Mouse (Mus musculus) heart, postnatal 10 days (tissue): Measurements from ENCODE around the gene Carmil1. TPM values are rescaled to one million over a fixed set of nuclear protein-coding genes. Genes with fewer than 3 reads are reported as not detected.

Experiments
- DNase-seq, 2 experiments: peaks; one replicate each; pipeline ENCODE4 v3.0.0; 2021
- intact Hi-C: fragments of 180-260 bp; cut with DNase I; formaldehyde crosslinking; loops from one replicate; pipeline ENCODE4 v1.15.1; 2025
- total RNA-seq, 2 experiments: library from RNA; stranded (reverse); gene quantifications; 2 replicates each; pipeline ENCODE4 v1.2.3; 2021

Carmil1 gene
- total RNA-seq, 2 experiments from 2014 or later, result 4.5 to 10.9 TPM

- intact Hi-C loops, result no loop called here
These were observed 17.0 kb downstream of the Carmil1 start for GRCm38 (mm10) chr13:24263560-24263959.

GRCm38 (mm10) chr13:24260751-24261591 lies 19.6 kb downstream of the Carmil1 start:
- no peak for DNase-seq
- intact Hi-C loops, result no loop called here

More at GRCm38 (mm10) chr13:24263560-24263959, 17.0 kb downstream of the Carmil1 start:
- no peak for DNase-seq

- no peak for DNase-seq
- intact Hi-C loops, result no loop called here
These were observed 22.8 kb downstream of the Carmil1 start for GRCm38 (mm10) chr13:24257809-24258208.

GRCm38 (mm10) chr13:24253989-24254388 lies 26.6 kb downstream of the Carmil1 start:
- intact Hi-C loops, result loop anchor here (5.0 kb wide), 1 partner anchor 142 kb away; no protein-coding TSS in a partner anchor

GRCm38 (mm10) chr13:24253551-24253950 lies 27.0 kb downstream of the Carmil1 start:
- intact Hi-C loops, result loop anchor here (5.0 kb wide), 1 partner anchor 141 kb away; no protein-coding TSS in a partner anchor
- no peak for DNase-seq

More at GRCm38 (mm10) chr13:24253989-24254388, 26.6 kb downstream of the Carmil1 start:
- peak; percentile 83 to 86 for DNase-seq

GRCm38 (mm10) chr13:24251236-24251635 lies 29.4 kb downstream of the Carmil1 start:
- DNase-seq, result no peak
- intact Hi-C loops, result loop anchor here (5.0 kb wide), 1 partner anchor 139 kb away; no protein-coding TSS in a partner anchor

GRCm38 (mm10) chr13:24247928-24248327 lies 32.7 kb downstream of the Carmil1 start:
- DNase-seq, result no peak
- intact Hi-C loops, result no loop called here

GRCm38 (mm10) chr13:24247441-24247840 lies 33.2 kb downstream of the Carmil1 start:
- no peak for DNase-seq
- intact Hi-C loops, result no loop called here

- no peak for DNase-seq
- intact Hi-C loops, result no loop called here
These were observed 34.3 kb downstream of the Carmil1 start for GRCm38 (mm10) chr13:24246266-24246665.

GRCm38 (mm10) chr13:24244613-24245012 lies 36.0 kb downstream of the Carmil1 start:
- intact Hi-C loops, result no loop called here
- DNase-seq, result peak; percentile 64 to 71

- intact Hi-C loops, result no loop called here
- DNase-seq, result no peak
These were observed 36.6 kb downstream of the Carmil1 start for GRCm38 (mm10) chr13:24243964-24244363.

GRCm38 (mm10) chr13:24242429-24243106 lies 38.0 kb downstream of the Carmil1 start:
- no peak for DNase-seq
- intact Hi-C loops, result no loop called here

GRCm38 (mm10) chr13:24241201-24241600 lies 39.4 kb downstream of the Carmil1 start:
- DNase-seq, result no peak
- intact Hi-C loops, result no loop called here

GRCm38 (mm10) chr13:24240430-24240829 lies 40.2 kb downstream of the Carmil1 start:
- intact Hi-C loops, result no loop called here
- no peak for DNase-seq

- intact Hi-C loops, result no loop called here
- DNase-seq, result no peak
These were observed 42.0 kb downstream of the Carmil1 start for GRCm38 (mm10) chr13:24238456-24239120.

GRCm38 (mm10) chr13:24236736-24237135 lies 43.9 kb downstream of the Carmil1 start:
- intact Hi-C loops, result no loop called here
- DNase-seq, result no peak

- DNase-seq, result no peak
- intact Hi-C loops, result no loop called here
These were observed 47.8 kb downstream of the Carmil1 start for GRCm38 (mm10) chr13:24232750-24233149.

GRCm38 (mm10) chr13:24231746-24232483 lies 48.7 kb downstream of the Carmil1 start:
- DNase-seq, result no peak
- intact Hi-C loops, result no loop called here

- intact Hi-C loops, result no loop called here
These were observed 49.4 kb downstream of the Carmil1 start for GRCm38 (mm10) chr13:24231146-24231545.

GRCm38 (mm10) chr13:24230541-24231095 lies 50.0 kb downstream of the Carmil1 start:
- no peak for DNase-seq
- intact Hi-C loops, result no loop called here

More at GRCm38 (mm10) chr13:24231146-24231545, 49.4 kb downstream of the Carmil1 start:
- DNase-seq, result no peak
